Mouse (Mus musculus) heart, postnatal 14 days (tissue): ENCODE data around the gene Utp20. TPM values are rescaled to one million over a fixed set of nuclear protein-coding genes. Genes with fewer than 3 reads are reported as not detected.

Experiments
- DNase-seq, 2 experiments: peaks; one replicate each; pipeline ENCODE4 v3.0.0; 2021 to 2022
- intact Hi-C: fragments of 180-260 bp; cut with DNase I; formaldehyde crosslinking; loops from one replicate; pipeline ENCODE4 v1.15.1; 2025
- total RNA-seq, 2 experiments: library from RNA; stranded (reverse); gene quantifications; 2 replicates each; pipeline ENCODE4 v1.2.3; 2021

Utp20 gene
- total RNA-seq, 2 experiments from 2014 or later = 8.3 to 11.8 TPM

- DNase-seq = peak in 1 of 2 experiments; percentile 33
- intact Hi-C loops = loop anchor here (5.0 kb wide), 1 partner anchor 348 kb away; the partner anchor contains the start of genes Dram1 and Gnptab
These were observed 101.3 kb downstream of the Utp20 start for GRCm38 (mm10) chr10:88725343-88725742.

GRCm38 (mm10) chr10:88719618-88720017 is 107.0 kb downstream of the Utp20 start:
- no peak for DNase-seq
- intact Hi-C loops = no loop called here

GRCm38 (mm10) chr10:88717756-88718025 is 108.9 kb downstream of the Utp20 start:
- no peak for DNase-seq
- intact Hi-C loops = no loop called here

GRCm38 (mm10) chr10:88716986-88717755 is 109.4 kb downstream of the Utp20 start:
- intact Hi-C loops = no loop called here
- DNase-seq = no peak

DNA sequence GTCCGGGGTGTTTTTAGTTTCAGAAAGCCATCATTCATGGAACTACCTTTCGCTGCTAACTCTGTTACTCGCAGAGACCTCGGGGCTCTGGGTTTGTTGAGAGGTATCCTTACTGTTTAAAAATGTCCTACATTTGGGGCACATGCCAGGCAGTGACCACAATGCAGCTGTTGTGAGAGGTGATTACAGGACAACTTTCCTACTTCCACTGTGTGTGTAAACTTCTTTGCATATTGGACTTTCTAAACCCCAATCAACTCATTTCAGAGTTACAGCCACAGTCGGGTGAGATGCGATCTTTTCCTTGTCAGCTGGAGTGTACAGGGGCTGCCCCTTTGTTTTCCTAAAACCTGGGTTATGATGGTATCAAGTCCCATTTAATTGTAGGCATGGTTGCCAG is 111.0 kb downstream of the Utp20 start:
- intact Hi-C loops = no loop called here
- no peak for DNase-seq

DNA sequence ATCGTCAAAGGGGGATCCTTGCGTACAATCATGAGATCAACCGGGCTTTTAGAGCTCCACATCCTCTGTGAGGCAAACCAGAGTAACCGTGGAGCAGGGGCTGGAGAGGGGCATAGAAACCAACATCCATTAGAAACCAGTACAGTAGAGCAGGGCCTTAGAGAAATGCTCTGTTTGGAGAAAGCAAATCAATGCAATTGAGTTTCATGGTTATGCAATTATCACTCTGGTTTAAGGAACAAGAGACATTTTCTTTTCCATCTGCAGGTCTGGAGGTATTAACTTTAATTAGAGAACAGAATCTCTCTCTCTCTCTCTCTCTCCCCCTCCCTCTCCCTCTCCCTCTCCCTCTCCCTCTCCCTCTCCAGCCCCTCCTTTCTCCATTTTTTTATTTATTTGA is 111.9 kb downstream of the Utp20 start:
- intact Hi-C loops = no loop called here
- no peak for DNase-seq

DNA sequence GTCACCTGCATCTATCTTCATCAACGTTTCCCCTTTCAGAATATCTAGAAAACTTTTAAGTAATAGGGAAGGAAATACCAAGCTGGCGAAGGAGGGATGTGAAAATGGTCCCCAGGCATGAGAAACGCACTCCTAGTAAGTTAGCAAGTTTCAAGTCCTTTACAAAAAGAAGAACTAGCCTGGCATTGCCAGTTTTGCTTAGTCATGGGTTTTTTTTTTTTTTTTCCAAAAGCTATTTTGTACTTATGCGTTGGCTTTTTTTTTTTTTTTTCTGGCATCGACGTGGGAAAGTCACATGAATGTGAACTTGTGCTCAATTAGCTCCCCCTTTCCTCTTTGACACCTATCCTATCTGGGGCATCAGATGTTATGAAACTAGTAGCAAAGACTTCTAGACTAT is 114.2 kb downstream of the Utp20 start:
- intact Hi-C loops = no loop called here
- no peak for DNase-seq

DNA sequence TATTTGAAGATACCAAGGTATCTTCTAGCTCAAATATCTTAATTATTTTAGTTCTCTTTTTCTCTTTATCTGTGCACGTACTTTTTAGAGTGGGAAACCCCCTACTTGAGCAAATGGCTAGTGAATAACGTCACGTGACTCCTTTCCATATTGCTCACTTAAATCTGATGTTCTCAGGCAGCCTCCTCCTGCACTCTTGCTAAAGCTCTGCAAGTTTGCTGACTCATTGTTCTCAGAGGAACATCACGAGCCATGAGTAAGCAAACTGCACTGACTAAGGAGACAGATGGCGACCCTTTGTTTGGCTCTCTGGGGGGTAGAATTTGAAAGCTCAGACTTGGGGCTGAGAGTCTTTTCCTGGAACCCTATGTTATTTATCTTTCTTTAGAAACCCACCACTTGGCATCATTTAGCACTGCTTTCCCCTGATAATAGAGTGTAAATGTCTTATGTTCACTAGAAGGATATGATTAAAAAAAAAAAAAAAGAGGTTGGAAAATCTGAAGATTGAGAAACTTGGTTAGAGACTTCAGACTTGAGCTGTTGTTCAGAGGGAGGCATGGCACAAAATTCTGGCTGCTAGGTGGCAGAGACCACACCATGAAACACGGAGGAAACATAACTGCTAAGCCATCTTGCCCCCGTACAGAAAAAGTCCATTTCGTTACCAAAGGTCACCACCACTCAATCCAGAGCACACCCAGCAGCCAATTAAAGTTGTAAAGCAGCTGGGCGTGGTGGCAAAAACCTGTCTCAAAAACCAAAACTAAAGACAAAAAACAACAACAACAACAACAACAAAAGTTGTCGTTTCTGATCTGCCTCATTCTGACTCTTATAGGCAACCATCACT is 117.7 kb downstream of the Utp20 start:
- DNase-seq = no peak

GRCm38 (mm10) chr10:88700938-88701337 is 125.7 kb downstream of the Utp20 start:
- intact Hi-C loops = no loop called here
- DNase-seq = no peak

More for the DNA sequence above, 117.7 kb downstream of the Utp20 start:
- intact Hi-C loops = no loop called here

Other genes starting within 250 kb of the Utp20 start
- under 1 TPM; 0.19 to 0.20 TPM for gene Mybpc1, start 221.7 kb downstream of the Utp20 start, total RNA-seq
- gene Spic, start 141.8 kb downstream of the Utp20 start, total RNA-seq = under 1 TPM in 1 of 2 experiments, not detected in 1; 0.27 TPM
- gene Arl1, start 95.9 kb downstream of the Utp20 start, total RNA-seq = 10 to 100 TPM; 76.3 to 78.2 TPM
- under 1 TPM; 0.05 to 0.17 TPM for gene Slc5a8, start 59.2 kb upstream of the Utp20 start, total RNA-seq